Mouse (Mus musculus) right cerebral cortex, postnatal 25 days (tissue): ENCODE results near the gene Rbm43.
"Not testable (repeated sequence)": the region's sequence is repeated elsewhere in the genome, so short reads cannot be mapped to it uniquely, and the experiment has no call there.

Experiments
- DNase-seq: peaks from one replicate; pipeline ENCODE4 v3.0.0; 2022

Rbm43 gene

DNA sequence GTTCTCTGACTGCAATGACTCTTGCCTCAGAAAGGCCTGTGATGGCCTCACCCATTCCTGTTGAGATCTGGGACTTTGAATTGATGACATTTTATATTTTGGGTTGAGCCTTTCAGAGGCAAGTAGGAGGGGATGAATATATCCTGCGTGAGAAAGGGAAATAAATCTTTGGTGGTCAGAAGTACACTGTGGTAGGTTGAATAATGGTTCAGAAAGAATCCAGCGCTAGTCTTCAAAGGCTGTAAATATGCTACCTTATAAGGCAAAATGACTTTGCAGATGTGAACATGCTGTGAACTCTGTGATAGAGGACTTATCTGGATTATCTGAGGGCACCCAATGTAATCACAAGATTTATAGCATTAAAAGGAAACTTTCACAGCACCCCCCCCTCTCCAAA is 23.1 kb downstream of the Rbm43 start:
- no peak for DNase-seq

- DNase-seq: no peak
These were observed 27.3 kb downstream of the Rbm43 start for GRCm38 (mm10) chr2:51907538-51908110.

DNA sequence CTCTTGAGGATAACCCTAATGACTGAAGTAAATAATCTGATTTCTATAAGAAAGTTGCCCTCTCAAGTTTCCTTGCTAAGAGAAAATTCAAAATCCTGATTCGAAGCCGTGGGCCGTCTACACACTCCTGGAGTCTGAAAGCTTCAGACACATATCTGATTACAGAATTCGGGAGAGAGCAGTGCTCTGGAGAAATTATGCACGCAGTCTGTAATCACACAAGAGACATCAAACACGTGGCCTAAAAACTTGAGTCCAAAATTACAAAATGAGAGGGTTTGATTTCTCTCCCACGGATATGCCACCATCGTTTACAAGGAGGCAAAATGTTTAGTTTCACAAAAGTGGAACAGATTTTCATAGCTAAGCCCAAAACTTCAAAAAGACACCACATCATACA is 29.3 kb downstream of the Rbm43 start:
- DNase-seq: no peak

- DNase-seq: no peak
These were observed 42.5 kb downstream of the Rbm43 start for GRCm38 (mm10) chr2:51892411-51892901.

- DNase-seq: no peak
These were observed 44.0 kb downstream of the Rbm43 start for GRCm38 (mm10) chr2:51890961-51891360.

DNA sequence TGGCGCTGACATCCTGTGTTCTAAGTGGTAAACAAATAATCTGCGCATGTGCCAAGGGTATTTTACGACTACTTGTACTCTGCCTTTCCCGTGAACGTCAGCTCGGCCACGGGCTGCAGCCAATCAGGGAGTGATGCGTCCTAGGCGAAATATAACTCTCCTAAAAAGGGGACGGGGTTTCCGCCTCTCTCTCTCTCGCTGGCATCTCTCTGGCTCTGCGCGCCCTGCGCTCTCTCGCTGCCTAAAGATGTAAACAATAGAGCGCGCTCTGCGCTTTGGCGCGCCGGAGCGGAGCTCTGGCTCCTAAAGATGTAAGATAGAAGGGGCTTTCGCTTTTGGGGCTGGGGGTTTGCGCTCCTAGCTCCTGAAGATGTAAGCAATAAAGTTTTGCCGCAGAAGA is 44.8 kb downstream of the Rbm43 start:
- not testable (repeated sequence) for DNase-seq

DNA sequence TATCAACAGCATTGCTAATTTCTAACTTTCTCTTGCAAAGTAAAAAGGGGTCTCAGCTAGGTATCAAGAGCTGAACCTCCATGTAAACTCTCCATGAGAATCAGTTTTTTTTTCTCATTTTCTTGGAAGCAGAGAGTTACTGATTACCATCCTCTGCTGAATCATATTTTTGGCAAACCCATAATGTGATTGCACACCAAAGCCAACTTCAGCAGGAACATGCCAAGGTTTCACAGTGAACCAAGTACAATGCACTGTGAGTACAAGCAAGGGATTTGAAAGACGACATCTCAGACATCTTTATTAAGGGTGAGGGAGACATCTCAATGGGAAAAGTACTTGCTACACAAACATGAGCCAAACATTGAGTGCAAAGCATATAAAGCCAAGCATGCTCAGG is 54.8 kb downstream of the Rbm43 start:
- no peak for DNase-seq
